Mouse (Mus musculus): Measurements from ENCODE around the gene Csdc2.

The Csdc2 gene

GRCm38 (mm10) chr15:81924933-81925332 lies 11.6 kb upstream of the Csdc2 start:
- no peak for DNase-seq (ENCODE audit: low read depth, low spot score)

- peak; percentile 94 for DNase-seq (ENCODE audit: low read depth, low spot score)
Observed at GRCm38 (mm10) chr15:81925760-81926445, 10.7 kb upstream of the Csdc2 start, which contains the start of gene Polr3h. Polr3h (minus strand) TSS chr15:81926240.

- DNase-seq (ENCODE audit: low read depth, low spot score): no peak
Observed at GRCm38 (mm10) chr15:81926446-81926822, 10.1 kb upstream of the Csdc2 start.

GRCm38 (mm10) chr15:81927741-81928140 lies 8.8 kb upstream of the Csdc2 start:
- no peak for DNase-seq (ENCODE audit: low read depth, low spot score)

- no peak for DNase-seq (ENCODE audit: low read depth, low spot score)
Observed at GRCm38 (mm10) chr15:81928277-81928676, 8.3 kb upstream of the Csdc2 start.

GRCm38 (mm10) chr15:81932951-81933470 lies 3.5 kb upstream of the Csdc2 start:
- DNase-seq (ENCODE audit: low read depth, low spot score): no peak

GRCm38 (mm10) chr15:81933986-81934385 lies 2.6 kb upstream of the Csdc2 start:
- no peak for DNase-seq (ENCODE audit: low read depth, low spot score)

- no peak for DNase-seq (ENCODE audit: low read depth, low spot score)
Observed at GRCm38 (mm10) chr15:81935869-81936637, 506 bp upstream of the Csdc2 start.

GRCm38 (mm10) chr15:81937098-81937972 lies 776 bp downstream of the Csdc2 start:
- no peak for DNase-seq (ENCODE audit: low read depth, low spot score)

- no peak for DNase-seq (ENCODE audit: low read depth, low spot score)
Observed at GRCm38 (mm10) chr15:81938246-81938645, 1.7 kb downstream of the Csdc2 start.

GRCm38 (mm10) chr15:81939157-81939715 lies 2.7 kb downstream of the Csdc2 start:
- no peak for DNase-seq (ENCODE audit: low read depth, low spot score)

- no peak for DNase-seq (ENCODE audit: low read depth, low spot score)
Observed at GRCm38 (mm10) chr15:81939774-81940173, 3.2 kb downstream of the Csdc2 start.

- no peak for DNase-seq (ENCODE audit: low read depth, low spot score)
Observed at GRCm38 (mm10) chr15:81940219-81940618, 3.7 kb downstream of the Csdc2 start.

GRCm38 (mm10) chr15:81941010-81941409 lies 4.5 kb downstream of the Csdc2 start:
- DNase-seq (ENCODE audit: low read depth, low spot score): no peak

GRCm38 (mm10) chr15:81943176-81943749 lies 6.7 kb downstream of the Csdc2 start:
- no peak for DNase-seq (ENCODE audit: low read depth, low spot score)

GRCm38 (mm10) chr15:81949076-81949475 lies 12.5 kb downstream of the Csdc2 start:
- DNase-seq (ENCODE audit: low read depth, low spot score): no peak

- no peak for DNase-seq (ENCODE audit: low read depth, low spot score)
Observed at GRCm38 (mm10) chr15:81949476-81950131, 13.0 kb downstream of the Csdc2 start.

GRCm38 (mm10) chr15:81950716-81951115 lies 14.2 kb downstream of the Csdc2 start:
- DNase-seq (ENCODE audit: low read depth, low spot score): no peak

- DNase-seq (ENCODE audit: low read depth, low spot score): no peak
Observed at GRCm38 (mm10) chr15:81951159-81951558, 14.6 kb downstream of the Csdc2 start.

GRCm38 (mm10) chr15:81952310-81952709 lies 15.8 kb downstream of the Csdc2 start:
- DNase-seq (ENCODE audit: low read depth, low spot score): no peak

- no peak for DNase-seq (ENCODE audit: low read depth, low spot score)
Observed at GRCm38 (mm10) chr15:81954151-81954583, 17.6 kb downstream of the Csdc2 start.
